Mouse (Mus musculus) embryonic fibroblast, embryonic 13.5 days (primary cell): ENCODE measurements around the gene Fzd10.

Experiments
- CTCF ChIP-seq: IDR thresholded peaks from 2 replicates; pipeline ENCODE4 v1.5.1; 2011; ENCODE audit warnings: mild to moderate bottlenecking, control low read depth, low read length, moderate library complexity, borderline replicate concordance; ENCODE audit not compliant: insufficient read depth
- POLR2A ChIP-seq: IDR thresholded peaks from 2 replicates; pipeline ENCODE4 v1.6.1; 2011; ENCODE audit warnings: low read depth, mild to moderate bottlenecking, control low read depth, low read length, moderate library complexity

- TF ChIP-seq CTCF, result no peak
- TF ChIP-seq POLR2A, result no peak
Measured at GRCm38 (mm10) chr5:128551448-128551847, 49.2 kb upstream of the Fzd10 start.
